14 mouse cellular contexts compared by ENCODE assay signal in the genomic region with DNA sequence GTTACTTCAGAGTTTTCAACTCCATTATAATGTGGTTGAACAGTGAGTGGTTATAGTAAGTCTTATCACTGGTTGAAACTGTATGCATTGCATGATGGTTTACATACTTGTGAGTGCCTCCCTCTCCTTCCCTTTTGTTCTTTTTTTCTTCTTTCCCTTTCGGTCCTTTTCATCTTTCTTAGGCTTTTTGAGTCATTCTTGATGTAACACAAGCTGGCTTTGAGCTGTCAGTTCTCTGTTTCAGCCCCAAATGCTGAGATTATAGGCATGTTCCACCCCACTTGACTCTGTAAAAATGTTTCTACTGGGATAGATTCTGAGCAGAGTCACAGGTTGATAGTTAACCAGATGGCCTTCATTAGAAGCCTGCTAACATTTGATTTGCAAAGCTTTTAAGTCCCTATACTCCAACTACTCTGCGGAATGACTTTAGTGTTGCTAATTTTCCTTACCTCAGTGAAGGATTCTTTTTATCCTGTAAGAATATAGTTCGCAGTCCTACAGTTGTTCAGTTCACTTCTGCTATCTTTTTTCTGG. TPM values are rescaled to one million over a fixed set of nuclear protein-coding genes. Genes with fewer than 3 reads are reported as not detected.
"Had no signal": no experiment of that assay in that cellular context is flagged by ENCODE, and none has a peak within 500 bp of the region (broad histone marks: within the 10 kb centered on the region; RNA-seq: fewer than 3 reads in every experiment).

No protein-coding gene starts in this region.

- H3K27ac ChIP-seq: kidney, postnatal 0 days; limb, embryonic 15.5 days; liver, embryonic 14.5 days; midbrain, embryonic 13.5 days; neural tube, embryonic 12.5 days had no signal

- DNase-seq: layer of hippocampus, adult 9-11 months; layer of hippocampus, postnatal 36 days; lung, adult 18-20 months; right cerebral cortex, postnatal 4 days; spleen, adult 18-20 months; thymus, adult 18-20 months; thymus, postnatal 14 days had no signal

- H3K4me1 ChIP-seq: limb, embryonic 15.5 days; midbrain, embryonic 13.5 days; neural tube, embryonic 12.5 days had no signal

- H3K27me3 ChIP-seq: limb, embryonic 15.5 days; midbrain, embryonic 13.5 days; neural tube, embryonic 12.5 days had no signal

- ATAC-seq: intestine, embryonic 16.5 days; midbrain, embryonic 13.5 days had no signal

- H3K4me3 ChIP-seq: limb, embryonic 15.5 days; midbrain, embryonic 13.5 days; myocyte; neural tube, embryonic 12.5 days had no signal

RNA-seq across cellular contexts. Expression of gene Kcnj13, which starts 16.4 kb away (rescaled TPM):
- polyA plus RNA-seq: liver, embryonic 14.5 days had no signal
